Mouse (Mus musculus) embryonic fibroblast, embryonic 13.5 days (primary cell): ENCODE data around the gene Aldh3b2. TPM values are rescaled to one million over a fixed set of nuclear protein-coding genes. Genes with fewer than 3 reads are reported as not detected.

Source experiments
- H3K27ac ChIP-seq: 2 replicates; pipeline ENCODE4 v1.5.1; 2012; ENCODE audit warnings: low read length, control low read depth, inconsistent platforms; ENCODE audit not compliant: insufficient read depth
- H3K4me1 ChIP-seq: 2 replicates; pipeline ENCODE4 v1.6.1; 2011; ENCODE audit warnings: low read length; ENCODE audit not compliant: control insufficient read depth, insufficient read depth
- H3K4me3 ChIP-seq: 2 replicates; pipeline ENCODE4 v1.5.1; 2011; ENCODE audit warnings: mild to moderate bottlenecking, control low read depth, low read length; ENCODE audit not compliant: insufficient read depth
- CTCF ChIP-seq: IDR thresholded peaks from 2 replicates; pipeline ENCODE4 v1.5.1; 2011; ENCODE audit warnings: mild to moderate bottlenecking, control low read depth, low read length, moderate library complexity, borderline replicate concordance; ENCODE audit not compliant: insufficient read depth
- POLR2A ChIP-seq: IDR thresholded peaks from 2 replicates; pipeline ENCODE4 v1.6.1; 2011; ENCODE audit warnings: low read depth, mild to moderate bottlenecking, control low read depth, low read length, moderate library complexity
- polyA plus RNA-seq: library from polyadenylated mRNA; stranded (reverse); fragments of >200 nt; gene quantifications from 2 replicates; pipeline ENCODE4 v1.2.4, GENCODE M21; 2011; ENCODE audit warnings: low read depth; ENCODE audit not compliant: missing spikeins, insufficient read length

Aldh3b2 gene
- polyA plus RNA-seq, 1 experiment = not detected

- Histone ChIP-seq H3K4me3 (no peak overlapping the region), H3K27ac (no peak overlapping the region), H3K4me1 (no peaks in the 10 kb centered on the region)
- no peak for TF ChIP-seq CTCF
- no peak; the same call in 1 of the 2 replicates for TF ChIP-seq POLR2A
These were observed 31.5 kb downstream of the Aldh3b2 start for GRCm38 (mm10) chr19:4003641-4004040.

GRCm38 (mm10) chr19:4004331-4004730 lies 32.2 kb downstream of the Aldh3b2 start:
- Histone ChIP-seq H3K4me1 (no peaks in the 10 kb centered on the region), H3K4me3 (no peak overlapping the region), H3K27ac (no peak overlapping the region)
- TF ChIP-seq CTCF (no peak), POLR2A (no peak)

- TF ChIP-seq POLR2A (no peak), CTCF (no peak)
- H3K27ac ChIP-seq = no peak overlapping the region
- no peak overlapping the region for H3K4me3 ChIP-seq
- H3K4me1 ChIP-seq = no peaks in the 10 kb centered on the region
These were observed 33.0 kb downstream of the Aldh3b2 start for GRCm38 (mm10) chr19:4005091-4005490.

GRCm38 (mm10) chr19:4005971-4006370 lies 33.8 kb downstream of the Aldh3b2 start:
- TF ChIP-seq POLR2A = no peak
- no peaks in the 10 kb centered on the region for H3K4me1 ChIP-seq
- no peak overlapping the region for H3K4me3 ChIP-seq
- H3K27ac ChIP-seq = no peak overlapping the region

- TF ChIP-seq POLR2A (no peak), CTCF (no peak)
- H3K4me3 ChIP-seq = no peak overlapping the region
- peaks cover 2% of the 10 kb centered on the region; the same call in 1 of the 2 replicates for H3K4me1 ChIP-seq
- no peak overlapping the region for H3K27ac ChIP-seq
These were observed 39.0 kb downstream of the Aldh3b2 start for GRCm38 (mm10) chr19:4011086-4011485.

- peak; percentile 56; the same call in 1 of the 2 replicates for TF ChIP-seq CTCF
- peak; percentile 64 for TF ChIP-seq POLR2A
- Histone ChIP-seq H3K4me3 (peak within 1 kb of the TSS; percentile 77), H3K4me1 (peaks cover 2% of the 10 kb centered on the region; the same call in 1 of the 2 replicates), H3K27ac (no peak within 1 kb of the TSS)
These were observed 40.4 kb downstream of the Aldh3b2 start, which contains the start of gene Ndufv1 for GRCm38 (mm10) chr19:4012432-4013022. TSS of gene Ndufv1 (minus strand) at chr19:4012806.

- H3K4me1 ChIP-seq = peaks cover 2% of the 10 kb centered on the region; the same call in 1 of the 2 replicates
- H3K4me3 ChIP-seq = 0 out of 2 replicates have a peak overlapping the region, but pooled peaks have one; percentile 16
- TF ChIP-seq POLR2A = no peak
- no peak for TF ChIP-seq CTCF
- no peak overlapping the region for H3K27ac ChIP-seq
These were observed 40.9 kb downstream of the Aldh3b2 start for GRCm38 (mm10) chr19:4013066-4013465.

GRCm38 (mm10) chr19:4014802-4015201 lies 42.7 kb downstream of the Aldh3b2 start:
- no peak for TF ChIP-seq POLR2A
- TF ChIP-seq CTCF = no peak
- Histone ChIP-seq H3K4me1 (peaks cover 2% of the 10 kb centered on the region; the same call in 1 of the 2 replicates), H3K4me3 (no peak overlapping the region), H3K27ac (no peak overlapping the region)

- H3K4me3 ChIP-seq = no peak overlapping the region
- TF ChIP-seq CTCF = no peak
- no peak for TF ChIP-seq POLR2A
- H3K4me1 ChIP-seq = peaks cover 2% of the 10 kb centered on the region; the same call in 1 of the 2 replicates
- H3K27ac ChIP-seq = no peak overlapping the region
These were observed 43.5 kb downstream of the Aldh3b2 start for GRCm38 (mm10) chr19:4015635-4016034.

GRCm38 (mm10) chr19:4017921-4018587 lies 45.9 kb downstream of the Aldh3b2 start:
- Histone ChIP-seq H3K4me3 (no peak overlapping the region), H3K27ac (no peak overlapping the region)
- no peak for TF ChIP-seq POLR2A
- no peak for TF ChIP-seq CTCF

More at GRCm38 (mm10) chr19:4017921-4018587, 45.9 kb downstream of the Aldh3b2 start:
- H3K4me1 ChIP-seq = no peaks in the 10 kb centered on the region
